Mouse (Mus musculus): ENCODE measurements around the gene Fcamr.

Gene Fcamr

GRCm38 (mm10) chr1:130854819-130855218 is 54.1 kb downstream of the Fcamr start:
- DNase-seq (ENCODE audit: low read depth) = no peak

GRCm38 (mm10) chr1:130855723-130856122 is 55.0 kb downstream of the Fcamr start:
- no peak for DNase-seq (ENCODE audit: low read depth)

GRCm38 (mm10) chr1:130857456-130857855 is 56.8 kb downstream of the Fcamr start:
- no peak for DNase-seq (ENCODE audit: low read depth)

GRCm38 (mm10) chr1:130864238-130864637 is 63.5 kb downstream of the Fcamr start:
- DNase-seq (ENCODE audit: low read depth) = no peak
